Mouse (Mus musculus): ENCODE data around the gene Ulk4. TPM values are rescaled to one million over a fixed set of nuclear protein-coding genes. Genes with fewer than 3 reads are reported as not detected.

Ulk4 gene
- polyA plus RNA-seq, 1 experiment from 2014 or later = 144 TPM

DNA sequence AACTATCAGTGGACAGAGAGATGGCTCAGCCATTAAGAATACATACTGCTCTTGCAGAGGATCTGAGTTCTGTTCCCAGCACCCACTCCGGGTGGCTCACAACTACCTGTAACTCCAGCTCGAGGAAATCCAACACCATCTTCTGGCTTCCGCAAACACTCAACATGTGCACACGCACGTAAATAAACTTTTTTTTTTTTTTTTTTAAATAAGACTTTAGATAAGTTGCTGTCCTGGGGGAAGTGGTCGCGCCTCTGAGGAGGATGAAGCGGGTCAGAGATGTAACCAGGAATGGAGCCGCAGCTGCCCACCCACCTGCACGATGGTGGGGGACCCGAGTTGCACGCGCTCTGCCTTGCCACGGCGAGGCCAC lies 266 bp downstream of the Ulk4 start:
- H3K9ac ChIP-seq = peak overlapping the region; percentile 69
- no peak overlapping the region for H3K27ac ChIP-seq
- no peaks in the 10 kb centered on the region for H3K36me3 ChIP-seq
- no peaks in the 10 kb centered on the region for H3K27me3 ChIP-seq (replicated peaks)
- WGBS = 19% methylated on average over 15 of the region's 15 CpGs
- ATAC-seq (ENCODE audit: low FRiP score, low read depth) = no peak
- no peaks in the 10 kb centered on the region for H3K9me3 ChIP-seq
- peak overlapping the region; percentile 84 for H3K4me2 ChIP-seq (replicated peaks)
- H3K4me1 ChIP-seq = peaks cover 10% of the 10 kb centered on the region
- H3K4me3 ChIP-seq = peak overlapping the region; percentile 68

DNA sequence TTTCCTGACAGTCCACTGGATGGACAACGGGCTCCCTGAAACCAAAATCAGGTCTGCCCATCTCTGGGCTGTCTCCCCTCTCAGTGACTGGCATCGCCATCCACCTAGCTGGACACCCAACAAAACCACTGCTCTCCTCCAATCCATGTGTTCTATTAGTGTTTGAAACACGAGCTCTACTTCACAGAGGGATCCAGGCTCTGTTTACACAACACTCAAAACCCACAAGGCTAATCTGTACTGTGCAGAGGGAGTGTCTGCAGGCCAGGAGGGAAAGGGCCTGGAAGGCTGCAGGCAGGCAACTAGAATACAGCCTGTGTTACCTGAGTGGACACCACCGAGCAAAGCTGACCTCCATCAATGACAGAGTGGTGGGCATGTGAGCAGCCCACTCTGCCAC lies 5.4 kb downstream of the Ulk4 start:
- no peak overlapping the region for H3K27ac ChIP-seq
- H3K27me3 ChIP-seq (replicated peaks) = no peaks in the 10 kb centered on the region
- H3K36me3 ChIP-seq = no peaks in the 10 kb centered on the region
- WGBS = 77% methylated on average over 4 of the region's 4 CpGs
- H3K4me2 ChIP-seq (replicated peaks) = no peak overlapping the region
- no peak overlapping the region for H3K9ac ChIP-seq
- ATAC-seq (ENCODE audit: low FRiP score, low read depth) = no peak
- H3K9me3 ChIP-seq = no peaks in the 10 kb centered on the region
- 0 out of 2 replicates have a peak, but pooled peaks cover 3% of the 10 kb centered on the region for H3K4me1 ChIP-seq
- H3K4me3 ChIP-seq = no peak overlapping the region

GRCm38 (mm10) chr9:121271149-121271548 lies 5.8 kb downstream of the Ulk4 start:
- H3K4me1 ChIP-seq = no peaks in the 10 kb centered on the region
- H3K4me2 ChIP-seq (replicated peaks) = no peak overlapping the region
- H3K27me3 ChIP-seq (replicated peaks) = no peaks in the 10 kb centered on the region
- H3K9ac ChIP-seq = no peak overlapping the region
- no peaks in the 10 kb centered on the region for H3K36me3 ChIP-seq
- no peak overlapping the region for H3K27ac ChIP-seq
- no peaks in the 10 kb centered on the region for H3K9me3 ChIP-seq
- H3K4me3 ChIP-seq = no peak overlapping the region
- ATAC-seq (ENCODE audit: low FRiP score, low read depth) = no peak
- WGBS = 76% methylated on average over 1 of the region's 1 CpGs

DNA sequence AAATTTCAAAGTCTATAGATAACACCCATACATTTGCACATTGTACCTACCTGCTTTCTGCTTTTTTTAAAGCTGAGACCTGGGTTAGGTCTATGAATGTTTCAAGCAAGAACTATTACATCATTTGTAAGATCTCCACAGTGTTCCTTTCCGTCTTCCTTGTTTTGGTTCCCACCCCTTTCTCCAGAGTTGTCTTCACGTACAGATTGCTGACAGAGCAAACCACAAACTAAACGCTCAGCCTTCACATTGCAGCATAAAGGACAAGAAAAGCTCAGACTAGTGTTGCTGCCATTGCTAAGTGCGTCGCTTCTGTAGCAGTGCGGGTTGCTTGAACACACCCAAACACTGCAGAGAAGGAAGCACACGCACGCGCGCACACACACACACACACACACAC lies 11.7 kb downstream of the Ulk4 start:
- no peaks in the 10 kb centered on the region for H3K9me3 ChIP-seq
- 83% methylated on average over 10 of the region's 10 CpGs for WGBS
- no peaks in the 10 kb centered on the region for H3K4me1 ChIP-seq
- peaks cover 3% of the 10 kb centered on the region; the same call in 1 of the 2 replicates for H3K36me3 ChIP-seq
- no peak overlapping the region for H3K27ac ChIP-seq
- H3K27me3 ChIP-seq (replicated peaks) = no peaks in the 10 kb centered on the region
- H3K9ac ChIP-seq = 0 out of 2 replicates have a peak overlapping the region, but pooled peaks have one; percentile 2
- no peak overlapping the region for H3K4me2 ChIP-seq (replicated peaks)
- no peak for ATAC-seq (ENCODE audit: low FRiP score, low read depth)
- no peak overlapping the region for H3K4me3 ChIP-seq

GRCm38 (mm10) chr9:121257106-121257505 lies 19.9 kb downstream of the Ulk4 start:
- no peak overlapping the region for H3K27ac ChIP-seq
- ATAC-seq (ENCODE audit: low FRiP score, low read depth) = no peak
- 79% methylated on average over 9 of the region's 9 CpGs for WGBS
- no peak overlapping the region for H3K9ac ChIP-seq
- no peak overlapping the region for H3K4me2 ChIP-seq (replicated peaks)
- no peaks in the 10 kb centered on the region for H3K4me1 ChIP-seq
- peaks cover 4% of the 10 kb centered on the region; the same call in 1 of the 2 replicates for H3K36me3 ChIP-seq
- no peaks in the 10 kb centered on the region for H3K27me3 ChIP-seq (replicated peaks)
- no peaks in the 10 kb centered on the region for H3K9me3 ChIP-seq
- H3K4me3 ChIP-seq = no peak overlapping the region

GRCm38 (mm10) chr9:121254761-121255160 lies 22.2 kb downstream of the Ulk4 start:
- Histone ChIP-seq H3K36me3 (0 out of 2 replicates have a peak, but pooled peaks cover 3% of the 10 kb centered on the region), H3K4me3 (no peak overlapping the region), H3K27me3 (replicated peaks) (no peaks in the 10 kb centered on the region), H3K4me2 (replicated peaks) (no peak overlapping the region), H3K9me3 (no peaks in the 10 kb centered on the region), H3K9ac (no peak overlapping the region), H3K27ac (no peak overlapping the region), H3K4me1 (no peaks in the 10 kb centered on the region)
- WGBS = 93% methylated on average over 13 of the region's 13 CpGs
- ATAC-seq (ENCODE audit: low FRiP score, low read depth) = no peak

GRCm38 (mm10) chr9:121253983-121254382 lies 23.0 kb downstream of the Ulk4 start:
- Histone ChIP-seq H3K27me3 (replicated peaks) (no peaks in the 10 kb centered on the region), H3K27ac (no peak overlapping the region), H3K9ac (no peak overlapping the region), H3K4me2 (replicated peaks) (no peak overlapping the region), H3K36me3 (0 out of 2 replicates have a peak, but pooled peaks cover 3% of the 10 kb centered on the region), H3K9me3 (no peaks in the 10 kb centered on the region), H3K4me3 (no peak overlapping the region), H3K4me1 (no peaks in the 10 kb centered on the region)
- WGBS = 85% methylated on average over 2 of the region's 2 CpGs
- no peak for ATAC-seq (ENCODE audit: low FRiP score, low read depth)

GRCm38 (mm10) chr9:121250854-121251253 lies 26.1 kb downstream of the Ulk4 start:
- no peak overlapping the region for H3K27ac ChIP-seq
- H3K27me3 ChIP-seq (replicated peaks) = no peaks in the 10 kb centered on the region
- no peaks in the 10 kb centered on the region for H3K9me3 ChIP-seq
- no peak for ATAC-seq (ENCODE audit: low FRiP score, low read depth)
- 92% methylated on average over 11 of the region's 11 CpGs for WGBS
- no peak overlapping the region for H3K9ac ChIP-seq
- no peaks in the 10 kb centered on the region for H3K4me1 ChIP-seq
- no peak overlapping the region for H3K4me3 ChIP-seq
- H3K4me2 ChIP-seq (replicated peaks) = no peak overlapping the region
- 0 out of 2 replicates have a peak, but pooled peaks cover 3% of the 10 kb centered on the region for H3K36me3 ChIP-seq

DNA sequence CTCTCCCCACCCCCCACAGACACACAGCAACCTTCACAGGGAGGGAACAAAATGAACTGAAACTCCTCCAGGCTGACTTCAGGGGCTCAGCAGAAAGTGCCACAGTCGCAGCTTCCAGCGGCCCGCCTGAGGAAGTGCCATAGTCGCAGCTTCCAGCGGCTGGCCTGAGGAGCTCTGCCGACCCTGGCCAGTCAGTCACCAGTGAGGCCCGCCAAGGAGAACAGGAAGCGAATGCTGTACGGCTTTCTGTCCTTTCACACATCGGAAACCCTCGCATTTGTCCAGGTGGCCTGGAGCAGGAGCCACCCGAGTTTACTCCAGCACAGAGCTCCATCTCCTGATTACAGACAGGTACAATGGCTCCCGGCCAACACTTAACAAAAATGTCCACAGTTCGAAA lies 27.2 kb downstream of the Ulk4 start:
- ATAC-seq (ENCODE audit: low FRiP score, low read depth) = no peak
- no peaks in the 10 kb centered on the region for H3K4me1 ChIP-seq
- no peak overlapping the region for H3K9ac ChIP-seq
- no peak overlapping the region for H3K4me3 ChIP-seq
- H3K27me3 ChIP-seq (replicated peaks) = no peaks in the 10 kb centered on the region
- H3K9me3 ChIP-seq = no peaks in the 10 kb centered on the region
- no peak overlapping the region for H3K4me2 ChIP-seq (replicated peaks)
- H3K27ac ChIP-seq = no peak overlapping the region
- WGBS = 55% methylated on average over 14 of the region's 14 CpGs
- H3K36me3 ChIP-seq = 0 out of 2 replicates have a peak, but pooled peaks cover 2% of the 10 kb centered on the region

DNA sequence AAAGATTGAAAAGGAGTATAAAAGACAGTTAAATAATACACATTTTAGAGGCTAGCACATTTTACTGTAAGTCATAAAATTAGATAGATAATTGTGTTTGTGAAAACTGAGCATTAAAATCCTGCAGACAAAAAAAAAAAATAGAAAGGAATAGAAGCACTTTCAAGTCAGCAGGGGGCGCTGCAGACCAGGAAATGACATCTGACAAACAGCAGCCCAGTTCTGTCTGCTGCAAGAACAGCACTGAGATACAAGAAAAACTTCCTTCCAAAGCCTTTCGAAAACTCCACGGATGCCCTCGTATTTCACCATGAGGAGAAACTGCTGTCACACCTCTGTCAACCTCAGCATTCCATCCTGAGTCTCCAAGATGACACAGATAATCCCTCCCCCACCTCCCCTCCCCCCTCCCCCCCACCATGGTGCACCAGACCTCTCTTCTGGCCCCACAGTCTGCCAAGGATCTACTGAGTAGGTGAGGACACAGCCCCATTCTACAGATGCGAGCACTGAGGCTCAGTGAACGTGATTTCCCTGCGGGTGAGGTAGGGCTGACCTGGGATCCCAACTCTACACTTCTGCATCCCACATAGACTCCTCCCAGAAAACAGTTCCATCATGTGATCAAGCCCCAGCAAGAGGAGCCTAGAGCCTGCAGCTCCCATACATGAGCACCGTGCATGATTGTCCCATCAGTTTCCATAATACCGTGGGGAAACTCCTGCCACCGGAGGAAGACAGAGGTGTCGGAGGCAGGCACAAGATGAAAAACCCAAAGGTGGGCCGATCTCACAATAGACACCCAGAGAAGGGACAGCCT lies 28.8 kb downstream of the Ulk4 start:
- Histone ChIP-seq H3K27me3 (replicated peaks) (no peaks in the 10 kb centered on the region), H3K9ac (no peak overlapping the region), H3K4me2 (replicated peaks) (no peak overlapping the region), H3K27ac (no peak overlapping the region), H3K4me1 (no peaks in the 10 kb centered on the region), H3K4me3 (no peak overlapping the region), H3K9me3 (no peaks in the 10 kb centered on the region), H3K36me3 (no peaks in the 10 kb centered on the region)
- WGBS = 70% methylated on average over 12 of the region's 12 CpGs
- ATAC-seq (ENCODE audit: low FRiP score, low read depth) = no peak

DNA sequence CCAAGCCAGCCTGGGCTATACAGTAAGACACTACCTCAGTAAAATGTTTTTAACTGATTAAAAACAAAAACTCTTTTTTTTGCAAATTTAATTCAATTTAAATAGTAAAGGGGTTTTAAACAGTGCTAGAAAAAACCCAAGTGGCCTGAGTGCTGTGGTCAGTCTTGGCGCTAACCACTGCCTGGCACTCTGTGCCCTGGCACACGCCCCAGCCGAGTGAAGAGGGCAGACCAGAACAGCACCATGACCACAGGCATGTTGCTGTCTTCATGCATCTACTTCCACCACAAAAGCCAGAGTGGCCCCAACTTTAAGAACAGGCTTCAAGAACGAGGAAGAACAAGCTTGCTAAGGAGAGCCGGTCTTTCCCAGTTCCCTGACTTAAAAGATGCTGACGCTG lies 29.9 kb downstream of the Ulk4 start:
- Histone ChIP-seq H3K4me3 (no peak overlapping the region), H3K4me1 (no peaks in the 10 kb centered on the region), H3K4me2 (replicated peaks) (no peak overlapping the region), H3K27me3 (replicated peaks) (no peaks in the 10 kb centered on the region), H3K9ac (no peak overlapping the region), H3K27ac (no peak overlapping the region), H3K9me3 (no peaks in the 10 kb centered on the region), H3K36me3 (no peaks in the 10 kb centered on the region)
- ATAC-seq (ENCODE audit: low FRiP score, low read depth) = no peak
- WGBS = 87% methylated on average over 6 of the region's 6 CpGs

GRCm38 (mm10) chr9:121242331-121242730 lies 34.7 kb downstream of the Ulk4 start:
- 84% methylated on average over 6 of the region's 6 CpGs for WGBS
- ATAC-seq (ENCODE audit: low FRiP score, low read depth) = no peak

GRCm38 (mm10) chr9:121241806-121242205 lies 35.2 kb downstream of the Ulk4 start:
- ATAC-seq (ENCODE audit: low FRiP score, low read depth) = no peak

More at GRCm38 (mm10) chr9:121242331-121242730, 34.7 kb downstream of the Ulk4 start:
- H3K4me2 ChIP-seq (replicated peaks) = no peak overlapping the region
- H3K4me1 ChIP-seq = no peaks in the 10 kb centered on the region
- H3K9ac ChIP-seq = no peak overlapping the region
- no peaks in the 10 kb centered on the region for H3K9me3 ChIP-seq
- no peak overlapping the region for H3K4me3 ChIP-seq
- no peak overlapping the region for H3K27ac ChIP-seq
- no peaks in the 10 kb centered on the region for H3K36me3 ChIP-seq
- H3K27me3 ChIP-seq (replicated peaks) = no peaks in the 10 kb centered on the region

More at GRCm38 (mm10) chr9:121241806-121242205, 35.2 kb downstream of the Ulk4 start:
- Histone ChIP-seq H3K9me3 (no peaks in the 10 kb centered on the region), H3K4me1 (no peaks in the 10 kb centered on the region), H3K27me3 (replicated peaks) (no peaks in the 10 kb centered on the region), H3K4me3 (no peak overlapping the region), H3K4me2 (replicated peaks) (no peak overlapping the region), H3K27ac (no peak overlapping the region), H3K36me3 (no peaks in the 10 kb centered on the region), H3K9ac (no peak overlapping the region)
- 36% methylated on average over 5 of the region's 5 CpGs for WGBS
